Mouse (Mus musculus): ENCODE measurements around the gene Plk5. TPM values are rescaled to one million over a fixed set of nuclear protein-coding genes. Genes with fewer than 3 reads are reported as not detected.

Gene Plk5
- polyA plus RNA-seq, 2 experiments: 0.09 to 0.10 TPM

GRCm38 (mm10) chr10:80330888-80331287 is 25.4 kb upstream of the Plk5 start:
- no peak for ATAC-seq (ENCODE audit: insufficient read depth)
- H3K9ac ChIP-seq (replicated peaks): peak overlapping the region; percentile 63
- DNase-seq (ENCODE audit: low read depth in 3 of 3, low spot score in 3 of 3): no peak
- peaks cover 7% of the 10 kb centered on the region for H3K36me3 ChIP-seq (replicated peaks; ENCODE audit: control insufficient read depth, insufficient read depth, low read depth)
- H3K27me3 ChIP-seq (ENCODE audit: control insufficient read depth, insufficient read depth, low read length): no peaks in the 10 kb centered on the region
- H3K4me1 ChIP-seq (replicated peaks; ENCODE audit: control insufficient read depth in 2 of 2, insufficient read depth in 2 of 2, low read length in 1 of 2): peaks cover 30 to 38% of the 10 kb centered on the region in 2 experiments
- peak overlapping the region; percentile 42 to 66 for H3K4me3 ChIP-seq (ENCODE audit: insufficient read depth in 1 of 2, low read depth in 2 of 2, low read length in 2 of 2)
- no peaks in the 10 kb centered on the region for H3K9me3 ChIP-seq (ENCODE audit: control insufficient read depth, low read length)
- H3K4me2 ChIP-seq (ENCODE audit: low read depth): peak overlapping the region; percentile 91
- H3K27ac ChIP-seq: peak overlapping the region; percentile 88
- WGBS (ENCODE audit: insufficient replicate concordance): 66% methylated on average over 2 of the region's 2 CpGs
- TF ChIP-seq CTCF (IDR thresholded peaks at IDR 0.05; ENCODE audit: low read depth) (no peak), EP300 (IDR thresholded peaks at IDR 0.05; ENCODE audit: low read depth) (no peak)

DNA sequence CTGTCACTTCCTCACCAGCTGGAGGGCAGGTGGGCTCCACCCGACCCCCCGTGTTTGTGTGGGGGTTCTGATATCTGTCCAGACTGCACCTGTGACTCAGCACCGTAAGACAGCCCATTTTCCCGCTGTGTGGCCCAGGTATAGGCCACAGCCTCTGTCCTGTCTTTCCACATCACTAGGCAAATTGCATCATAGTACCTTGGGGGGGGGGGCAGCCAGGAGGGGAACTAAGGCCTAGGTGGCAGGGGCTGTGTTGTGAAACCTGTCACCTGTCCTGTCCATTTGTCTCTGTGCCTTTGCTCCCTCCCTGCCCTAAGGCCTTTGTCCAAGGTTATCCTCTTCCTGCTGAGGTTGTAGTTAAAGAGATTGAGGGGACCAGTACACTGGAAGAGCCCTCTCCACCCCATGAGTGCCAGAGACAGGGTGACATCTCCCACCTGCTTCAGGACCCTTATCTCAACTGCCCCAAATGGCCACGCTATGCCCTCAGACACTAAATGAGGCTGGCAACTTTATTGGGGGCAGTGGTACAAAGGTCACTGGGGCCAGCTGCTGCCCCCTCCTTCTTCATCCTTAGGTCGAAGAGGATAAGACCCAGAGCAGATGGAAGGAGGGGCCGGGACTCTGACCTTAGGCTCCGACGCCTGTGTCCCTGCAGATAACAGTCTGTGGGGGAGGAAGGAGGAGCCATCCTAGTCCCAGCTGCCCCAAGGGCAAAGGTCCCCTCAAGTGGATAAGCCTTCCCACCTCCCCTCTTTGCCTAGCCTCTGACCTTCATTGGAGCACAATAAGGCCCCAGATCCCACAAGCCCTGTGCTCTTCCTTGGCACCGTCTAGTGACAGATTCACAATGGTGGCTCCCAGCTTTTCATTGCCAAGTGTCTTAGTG is 24.4 kb upstream of the Plk5 start:
- Histone ChIP-seq H3K4me2 (ENCODE audit: low read depth) (peak overlapping the region; percentile 91), H3K9me3 (ENCODE audit: control insufficient read depth, low read length) (no peaks in the 10 kb centered on the region), H3K4me3 (ENCODE audit: insufficient read depth in 1 of 2, low read depth in 2 of 2, low read length in 2 of 2) (peak overlapping the region; percentile 42 to 66), H3K9ac (replicated peaks) (peak overlapping the region; percentile 63), H3K4me1 (replicated peaks; ENCODE audit: control insufficient read depth in 2 of 2, insufficient read depth in 2 of 2, low read length in 1 of 2) (peaks cover 30 to 38% of the 10 kb centered on the region in 2 experiments), H3K27ac (peak overlapping the region; percentile 88), H3K36me3 (replicated peaks; ENCODE audit: control insufficient read depth, insufficient read depth, low read depth) (peaks cover 14% of the 10 kb centered on the region), H3K27me3 (ENCODE audit: control insufficient read depth, insufficient read depth, low read length) (no peaks in the 10 kb centered on the region)
- 17% methylated on average over 10 of the region's 10 CpGs for WGBS (ENCODE audit: insufficient replicate concordance)
- TF ChIP-seq CTCF (IDR thresholded peaks at IDR 0.05; ENCODE audit: low read depth) (no peak), EP300 (IDR thresholded peaks at IDR 0.05; ENCODE audit: low read depth) (peak; percentile 70)
- peak; percentile 80 to 87 (median 84) for DNase-seq (ENCODE audit: low read depth in 3 of 3, low spot score in 3 of 3)
- peak; percentile 74 for ATAC-seq (ENCODE audit: insufficient read depth)

- peak overlapping the region; percentile 63 for H3K9ac ChIP-seq (replicated peaks)
- H3K4me1 ChIP-seq (replicated peaks; ENCODE audit: control insufficient read depth in 2 of 2, insufficient read depth in 2 of 2, low read length in 1 of 2): peaks cover 30 to 38% of the 10 kb centered on the region in 2 experiments
- no peaks in the 10 kb centered on the region for H3K27me3 ChIP-seq (ENCODE audit: control insufficient read depth, insufficient read depth, low read length)
- H3K4me3 ChIP-seq (ENCODE audit: insufficient read depth in 1 of 2, low read depth in 2 of 2, low read length in 2 of 2): peak overlapping the region; percentile 3 to 7; a peak in 3 of 4 replicates
- no peak for TF ChIP-seq CTCF (IDR thresholded peaks at IDR 0.05; ENCODE audit: low read depth)
- peaks cover 14% of the 10 kb centered on the region for H3K36me3 ChIP-seq (replicated peaks; ENCODE audit: control insufficient read depth, insufficient read depth, low read depth)
- no peaks in the 10 kb centered on the region for H3K9me3 ChIP-seq (ENCODE audit: control insufficient read depth, low read length)
- WGBS (ENCODE audit: insufficient replicate concordance): 59% methylated on average over 5 of the region's 5 CpGs
- DNase-seq (ENCODE audit: low read depth in 3 of 3, low spot score in 3 of 3) (no peak), ATAC-seq (ENCODE audit: insufficient read depth) (no peak)
- H3K27ac ChIP-seq: peak overlapping the region; percentile 88
- peak overlapping the region; percentile 91 for H3K4me2 ChIP-seq (ENCODE audit: low read depth)
Measured at GRCm38 (mm10) chr10:80332525-80332989, 23.7 kb upstream of the Plk5 start.

- no peak overlapping the region for H3K9ac ChIP-seq (replicated peaks)
- H3K36me3 ChIP-seq (replicated peaks; ENCODE audit: control insufficient read depth, insufficient read depth, low read depth): peaks cover 14% of the 10 kb centered on the region
- peaks cover 9% of the 10 kb centered on the region for H3K27me3 ChIP-seq (ENCODE audit: control insufficient read depth, insufficient read depth, low read length)
- TF ChIP-seq EP300 (IDR thresholded peaks at IDR 0.05; ENCODE audit: low read depth) (no peak), CTCF (IDR thresholded peaks at IDR 0.05; ENCODE audit: low read depth) (no peak)
- no peak overlapping the region for H3K27ac ChIP-seq
- H3K9me3 ChIP-seq (ENCODE audit: control insufficient read depth, low read length): no peaks in the 10 kb centered on the region
- WGBS (ENCODE audit: insufficient replicate concordance): 72% methylated on average over 12 of the region's 12 CpGs
- peaks cover 29 to 31% of the 10 kb centered on the region in 2 experiments for H3K4me1 ChIP-seq (replicated peaks; ENCODE audit: control insufficient read depth in 2 of 2, insufficient read depth in 2 of 2, low read length in 1 of 2)
- DNase-seq (ENCODE audit: low read depth in 3 of 3, low spot score in 3 of 3): no peak
- no peak overlapping the region for H3K4me2 ChIP-seq (ENCODE audit: low read depth)
- no peak overlapping the region for H3K4me3 ChIP-seq (ENCODE audit: insufficient read depth in 1 of 2, low read depth in 2 of 2, low read length in 2 of 2)
- no peak for ATAC-seq (ENCODE audit: insufficient read depth)
Measured at GRCm38 (mm10) chr10:80336263-80336662, 20.0 kb upstream of the Plk5 start.

Data from liver, embryonic 14.5 days (tissue).